Mouse (Mus musculus) heart, adult 2 months (tissue): ENCODE data around the gene Smurf1.
A peak's percentile ranks its signal among the peaks of the same experiment; 100 is the strongest.

Experiments used
- CTCF ChIP-seq: fragments of 200-600 bp; IDR thresholded peaks from 2 replicates; pipeline ENCODE4 v1.8.1; 2022; ENCODE audit warnings: antibody characterized with exemption, mild to moderate bottlenecking, moderate library complexity
- EP300 ChIP-seq: fragments of 200-500 bp; IDR thresholded peaks from 2 replicates; pipeline ENCODE4 v1.6.1; 2011; ENCODE audit warnings: low read depth, low read length, control low read depth; ENCODE audit not compliant: insufficient read depth

- no peak for TF ChIP-seq CTCF
- 0 out of 2 replicates have a peak, but pooled peaks have one; percentile 28 for TF ChIP-seq EP300
These were observed 36.6 kb downstream of the Smurf1 start for GRCm38 (mm10) chr5:144928856-144929713.
